Mouse (Mus musculus) hindbrain, embryonic 15.5 days (tissue): ENCODE results near the gene 1700001C02Rik. TPM values are rescaled to one million over a fixed set of nuclear protein-coding genes. Genes with fewer than 3 reads are reported as not detected.

Experiments used
- ATAC-seq: fragments of 200-750 bp; cut with Nextera tagmentation; 2 replicates; pipeline ENCODE4 v1.8.0; 2017; ENCODE audit warnings: low read depth, moderate number of reproducible peaks, moderate TSS enrichment; ENCODE audit not compliant: low FRiP score
- H3K27ac ChIP-seq: fragments of 300-500 bp; sonication (generic); replicated peaks from 2 replicates; pipeline ENCODE4 v1.5.1; 2015; ENCODE audit warnings: mild to moderate bottlenecking, inconsistent platforms
- H3K27me3 ChIP-seq: fragments of 300-500 bp; sonication (generic); 2 replicates; pipeline ENCODE4 v1.6.1; 2015; ENCODE audit warnings: control low read depth, inconsistent platforms
- H3K36me3 ChIP-seq: fragments of 300-500 bp; sonication (generic); 2 replicates; pipeline ENCODE4 v1.6.1; 2015; ENCODE audit warnings: control low read depth, inconsistent platforms
- H3K4me1 ChIP-seq: fragments of 300-500 bp; sonication (generic); replicated peaks from 2 replicates; pipeline ENCODE4 v1.6.1; 2015; ENCODE audit warnings: control low read depth, inconsistent platforms
- H3K4me2 ChIP-seq: fragments of 300-500 bp; sonication (generic); 2 replicates; pipeline ENCODE4 v1.6.1; 2015; ENCODE audit warnings: moderate library complexity, mild to moderate bottlenecking, inconsistent platforms
- H3K4me3 ChIP-seq: fragments of 300-500 bp; sonication (generic); 2 replicates; pipeline ENCODE4 v1.5.1; 2015; ENCODE audit warnings: mild to moderate bottlenecking, inconsistent platforms
- H3K9ac ChIP-seq: fragments of 300-500 bp; sonication (generic); 2 replicates; pipeline ENCODE4 v1.6.1; 2015; ENCODE audit warnings: inconsistent platforms
- H3K9me3 ChIP-seq: fragments of 300-500 bp; sonication (generic); 2 replicates; pipeline ENCODE4 v1.6.1; 2016; ENCODE audit warnings: control low read depth, inconsistent platforms
- WGBS: fragments of 180-500 bp; shearing (Covaris S2); methylation state at CpG from one replicate; pipeline ENCODE4 v1.1.7; 2015; 5-methylcytosine and 5-hydroxymethylcytosine counted together
- polyA plus RNA-seq: library from polyadenylated mRNA; unstranded; fragments of >200 nt; fragmentation: Nextera tagmentation; extraction: Ambion mirVana; gene quantifications from 2 replicates; pipeline ENCODE4 v1.2.1, GENCODE M21; 2015

1700001C02Rik gene
- polyA plus RNA-seq = 1.5 and 1.6 TPM in 2 replicates

DNA sequence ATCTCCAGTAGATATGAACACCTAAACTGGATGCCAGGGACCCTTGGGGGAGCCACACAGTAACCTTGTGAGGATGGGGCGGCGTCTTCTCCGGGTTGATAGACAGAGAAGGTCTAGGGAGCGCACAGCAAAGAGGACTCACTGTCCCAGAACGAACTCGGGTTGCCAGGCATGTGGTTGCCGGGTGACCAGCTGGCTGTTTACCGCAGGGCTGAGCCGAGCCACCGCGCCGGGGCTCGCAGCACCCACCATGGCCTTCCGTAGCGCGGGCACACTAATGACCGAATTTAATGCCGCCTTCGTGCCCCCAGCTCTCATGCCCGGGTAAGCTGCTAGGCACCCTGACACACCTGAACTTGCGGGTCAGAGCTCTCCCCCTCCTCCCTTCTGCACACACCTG, at the start of gene 1700001C02Rik:
Gene 1700001C02Rik (plus strand): TSS at position 187 of the 400 bp plus-strand sequence.
- Histone ChIP-seq H3K27me3 (0 out of 2 replicates have a peak, but pooled peaks cover 5% of the 10 kb centered on the region), H3K27ac (0 out of 2 replicates have a peak within 1 kb of the TSS, but pooled peaks have one; percentile 16), H3K9ac (peak within 1 kb of the TSS; percentile 26; the same call in 1 of the 2 replicates), H3K36me3 (no peaks in the 10 kb centered on the region), H3K4me3 (peak within 1 kb of the TSS; percentile 30), H3K9me3 (no peaks in the 10 kb centered on the region), H3K4me2 (peak within 1 kb of the TSS; percentile 64), H3K4me1 (peaks cover 39% of the 10 kb centered on the region)
- 7% methylated on average over 21 of the region's 21 CpGs for WGBS
- ATAC-seq = peak; percentile 31; the same call in 1 of the 2 replicates

GRCm38 (mm10) chr5:30416665-30417064, 49.2 kb upstream of the 1700001C02Rik start:
- Histone ChIP-seq H3K9me3 (no peaks in the 10 kb centered on the region), H3K27ac (peak overlapping the region; percentile 45; the same call in 1 of the 2 replicates), H3K36me3 (no peaks in the 10 kb centered on the region), H3K4me3 (no peak overlapping the region), H3K27me3 (no peaks in the 10 kb centered on the region), H3K4me1 (peaks cover 11% of the 10 kb centered on the region), H3K9ac (no peak overlapping the region), H3K4me2 (no peak overlapping the region)
- ATAC-seq = peak; percentile 50; the same call in 1 of the 2 replicates
- 20% methylated on average over 5 of the region's 5 CpGs for WGBS

- H3K4me2 ChIP-seq = no peak overlapping the region
- no peak overlapping the region for H3K4me3 ChIP-seq
- peak; percentile 43; the same call in 1 of the 2 replicates for ATAC-seq
- no peak overlapping the region for H3K9ac ChIP-seq
- H3K4me1 ChIP-seq = peaks cover 5% of the 10 kb centered on the region; the same call in 1 of the 2 replicates
- no peaks in the 10 kb centered on the region for H3K27me3 ChIP-seq
- H3K9me3 ChIP-seq = no peaks in the 10 kb centered on the region
- no peak overlapping the region for H3K27ac ChIP-seq
- 78% methylated on average over 4 of the region's 4 CpGs for WGBS
- no peaks in the 10 kb centered on the region for H3K36me3 ChIP-seq
Measured at GRCm38 (mm10) chr5:30423121-30423520, 42.7 kb upstream of the 1700001C02Rik start.

GRCm38 (mm10) chr5:30423572-30424244, 42.1 kb upstream of the 1700001C02Rik start:
- Histone ChIP-seq H3K4me1 (peaks cover 5% of the 10 kb centered on the region; the same call in 1 of the 2 replicates), H3K9ac (no peak overlapping the region), H3K27ac (no peak overlapping the region), H3K36me3 (no peaks in the 10 kb centered on the region), H3K4me3 (no peak overlapping the region), H3K4me2 (no peak overlapping the region), H3K9me3 (no peaks in the 10 kb centered on the region), H3K27me3 (no peaks in the 10 kb centered on the region)
- WGBS = 28% methylated on average over 8 of the region's 8 CpGs
- ATAC-seq = peak; percentile 28; the same call in 1 of the 2 replicates

DNA sequence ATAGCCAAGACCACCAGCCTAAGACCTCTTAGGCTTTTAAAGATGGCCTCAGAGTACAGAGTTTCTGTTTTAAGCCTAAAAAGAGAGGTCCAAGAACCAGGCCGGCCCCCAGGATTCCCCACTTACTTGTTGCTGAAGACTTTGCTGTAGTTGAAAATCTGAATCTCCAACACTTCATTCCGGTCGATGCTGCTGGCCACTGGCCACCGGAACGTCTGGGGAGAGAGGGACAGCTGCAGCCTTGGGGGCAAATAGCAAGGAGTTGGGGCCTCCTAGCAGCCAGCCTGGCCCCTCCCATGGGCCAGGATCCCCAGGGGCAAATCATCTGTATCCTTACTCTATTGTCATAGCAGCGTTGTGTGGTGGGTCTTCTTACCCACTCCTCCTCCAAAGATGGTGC, 38.4 kb upstream of the 1700001C02Rik start:
- Histone ChIP-seq H3K4me3 (no peak overlapping the region), H3K27ac (no peak overlapping the region), H3K9ac (no peak overlapping the region), H3K27me3 (no peaks in the 10 kb centered on the region), H3K9me3 (no peaks in the 10 kb centered on the region), H3K36me3 (no peaks in the 10 kb centered on the region), H3K4me2 (no peak overlapping the region), H3K4me1 (peaks cover 5% of the 10 kb centered on the region; the same call in 1 of the 2 replicates)
- WGBS = 87% methylated on average over 6 of the region's 6 CpGs
- no peak for ATAC-seq

- Histone ChIP-seq H3K27me3 (no peaks in the 10 kb centered on the region), H3K9me3 (no peaks in the 10 kb centered on the region), H3K4me1 (no peaks in the 10 kb centered on the region), H3K27ac (no peak overlapping the region), H3K36me3 (no peaks in the 10 kb centered on the region), H3K4me2 (no peak overlapping the region), H3K4me3 (no peak overlapping the region), H3K9ac (no peak overlapping the region)
- no peak for ATAC-seq
- 42% methylated on average over 2 of the region's 2 CpGs for WGBS
Measured at GRCm38 (mm10) chr5:30438931-30439330, 26.9 kb upstream of the 1700001C02Rik start.

DNA sequence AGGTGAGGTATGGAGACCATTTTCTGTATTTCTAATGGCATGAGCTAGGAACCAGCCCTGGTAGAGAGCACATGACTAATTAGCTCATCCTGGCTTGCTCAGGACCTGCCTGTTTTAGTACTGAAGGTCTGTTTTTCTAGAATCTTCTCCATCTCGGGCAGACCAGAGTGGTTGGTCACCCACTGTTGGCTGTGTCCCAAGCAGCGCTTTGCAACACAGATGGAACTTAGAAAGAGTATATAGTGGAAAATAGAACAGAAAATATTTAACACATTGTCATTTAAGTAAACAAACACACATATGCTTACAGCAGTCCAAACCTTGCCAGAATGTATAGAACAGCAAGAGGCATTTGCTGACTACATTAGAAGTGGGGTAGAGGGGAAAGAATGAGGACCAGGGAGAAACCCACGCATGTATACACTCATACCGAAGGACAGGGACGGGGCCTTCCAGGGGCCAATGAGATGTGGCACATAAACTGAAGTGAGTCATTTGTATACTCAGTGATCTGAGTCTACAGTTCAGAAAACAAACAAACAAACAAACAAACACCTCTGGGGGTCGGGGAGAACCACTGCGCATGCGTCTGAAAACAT, 25.4 kb upstream of the 1700001C02Rik start:
- Histone ChIP-seq H3K27ac (no peak overlapping the region), H3K9ac (no peak overlapping the region), H3K4me1 (no peaks in the 10 kb centered on the region), H3K4me3 (no peak overlapping the region), H3K36me3 (no peaks in the 10 kb centered on the region), H3K4me2 (no peak overlapping the region), H3K9me3 (no peaks in the 10 kb centered on the region), H3K27me3 (no peaks in the 10 kb centered on the region)
- 93% methylated on average over 8 of the region's 8 CpGs for WGBS
- no peak for ATAC-seq

DNA sequence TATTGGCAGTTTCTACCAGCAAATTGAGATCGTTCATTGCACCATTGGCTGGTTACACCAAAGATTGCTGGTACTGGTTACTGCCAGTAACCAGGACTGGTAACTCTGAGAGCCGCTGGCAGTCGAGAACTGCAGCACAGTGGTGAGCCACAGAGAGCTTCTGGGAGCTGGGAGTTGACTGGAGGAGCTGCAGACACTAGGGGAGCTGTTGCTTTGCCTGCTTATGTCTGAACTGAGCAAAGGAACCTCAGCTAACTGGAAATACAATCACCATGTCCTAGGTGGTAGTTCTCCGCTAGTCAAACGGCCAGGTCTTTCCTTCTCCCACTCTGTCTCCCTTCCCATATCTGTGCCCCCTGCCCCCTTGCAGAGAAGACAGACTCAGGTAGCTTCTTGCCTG, 23.7 kb upstream of the 1700001C02Rik start:
- no peak overlapping the region for H3K27ac ChIP-seq
- no peak overlapping the region for H3K4me2 ChIP-seq
- no peak for ATAC-seq
- no peak overlapping the region for H3K4me3 ChIP-seq
- H3K4me1 ChIP-seq = no peaks in the 10 kb centered on the region
- WGBS = 70% methylated on average over 5 of the region's 5 CpGs
- H3K27me3 ChIP-seq = no peaks in the 10 kb centered on the region
- H3K36me3 ChIP-seq = no peaks in the 10 kb centered on the region
- no peak overlapping the region for H3K9ac ChIP-seq
- no peaks in the 10 kb centered on the region for H3K9me3 ChIP-seq

- no peak overlapping the region for H3K4me3 ChIP-seq
- no peak overlapping the region for H3K4me2 ChIP-seq
- H3K27ac ChIP-seq = peak overlapping the region; percentile 27; the same call in 1 of the 2 replicates
- no peaks in the 10 kb centered on the region for H3K36me3 ChIP-seq
- WGBS = 62% methylated on average over 13 of the region's 13 CpGs
- no peaks in the 10 kb centered on the region for H3K27me3 ChIP-seq
- H3K4me1 ChIP-seq = no peaks in the 10 kb centered on the region
- ATAC-seq = peak; percentile 64; the same call in 1 of the 2 replicates
- no peaks in the 10 kb centered on the region for H3K9me3 ChIP-seq
- no peak overlapping the region for H3K9ac ChIP-seq
Measured at GRCm38 (mm10) chr5:30444327-30444895, 21.4 kb upstream of the 1700001C02Rik start.

- 44% methylated on average over 6 of the region's 6 CpGs for WGBS
- no peaks in the 10 kb centered on the region for H3K36me3 ChIP-seq
- no peak overlapping the region for H3K4me2 ChIP-seq
- H3K9me3 ChIP-seq = no peaks in the 10 kb centered on the region
- no peak for ATAC-seq
- H3K9ac ChIP-seq = no peak overlapping the region
- H3K4me3 ChIP-seq = no peak overlapping the region
- H3K4me1 ChIP-seq = peaks cover 14% of the 10 kb centered on the region; the same call in 1 of the 2 replicates
- H3K27me3 ChIP-seq = no peaks in the 10 kb centered on the region
- no peak overlapping the region for H3K27ac ChIP-seq
Measured at GRCm38 (mm10) chr5:30456056-30456455, 9.8 kb upstream of the 1700001C02Rik start.

GRCm38 (mm10) chr5:30460155-30460554, 5.7 kb upstream of the 1700001C02Rik start:
- Histone ChIP-seq H3K27me3 (no peaks in the 10 kb centered on the region), H3K36me3 (no peaks in the 10 kb centered on the region), H3K4me3 (no peak overlapping the region), H3K27ac (no peak overlapping the region), H3K4me2 (peak overlapping the region; percentile 18; the same call in 1 of the 2 replicates), H3K9ac (no peak overlapping the region), H3K9me3 (no peaks in the 10 kb centered on the region), H3K4me1 (peaks cover 27% of the 10 kb centered on the region)
- 45% methylated on average over 4 of the region's 4 CpGs for WGBS
- ATAC-seq = no peak

- Histone ChIP-seq H3K9ac (peak within 1 kb of the TSS; percentile 34), H3K9me3 (no peaks in the 10 kb centered on the region), H3K36me3 (no peaks in the 10 kb centered on the region), H3K4me2 (peak within 1 kb of the TSS; percentile 46), H3K27me3 (no peaks in the 10 kb centered on the region), H3K27ac (peak within 1 kb of the TSS; percentile 56), H3K4me3 (peak within 1 kb of the TSS; percentile 23), H3K4me1 (peaks cover 38% of the 10 kb centered on the region)
- peak; percentile 69 for ATAC-seq
- 7% methylated on average over 12 of the region's 12 CpGs for WGBS
Measured at GRCm38 (mm10) chr5:30461821-30462220, 4.0 kb upstream of the 1700001C02Rik start, which contains the start of gene Otof. Gene Otof, minus strand, starts transcription at chr5:30461932.
